Mouse (Mus musculus): ENCODE measurements around the gene Hmgcr.
A peak's percentile ranks its signal among the peaks of the same experiment; 100 is the strongest.

- TF ChIP-seq MAFK (IDR thresholded peaks at IDR 0.05; ENCODE audit: insufficient read depth, low read depth, low read length) (peak; percentile 65), ZC3H11A (IDR thresholded peaks at IDR 0.05; ENCODE audit: borderline replicate concordance, low read depth, low read length) (no peak), HCFC1 (IDR thresholded peaks at IDR 0.05; ENCODE audit: borderline replicate concordance, insufficient read depth, low read length) (no peak)
These were observed 27.3 kb upstream of the Hmgcr start for GRCm38 (mm10) chr13:96697805-96698586.

Measured in ES-E14 (cell line).